Mouse (Mus musculus) embryonic facial prominence, embryonic 14.5 days (tissue): ENCODE results near the gene Barhl1. TPM values are rescaled to one million over a fixed set of nuclear protein-coding genes. Genes with fewer than 3 reads are reported as not detected.

Source experiments
- ATAC-seq: fragments of 200-750 bp; cut with Nextera tagmentation; 2 replicates; pipeline ENCODE4 v1.8.0; 2017; ENCODE audit warnings: low read depth, moderate number of reproducible peaks, moderate TSS enrichment
- DNase-seq: peaks from one replicate; pipeline ENCODE4 v3.0.0-alpha.2; 2015; ENCODE audit warnings: low spot score
- H3K27ac ChIP-seq: fragments of 300-500 bp; sonication (generic); replicated peaks from 2 replicates; pipeline ENCODE4 v1.5.1; 2014; ENCODE audit warnings: low read depth, mild to moderate bottlenecking, low read length, moderate library complexity
- H3K27me3 ChIP-seq: fragments of 300-500 bp; sonication (generic); replicated peaks from 2 replicates; pipeline ENCODE4 v1.6.1; 2014; ENCODE audit warnings: low read length; ENCODE audit not compliant: control insufficient read depth, insufficient read depth
- H3K36me3 ChIP-seq: fragments of 300-500 bp; sonication (generic); 2 replicates; pipeline ENCODE4 v1.6.1; 2014; ENCODE audit warnings: low read length, mixed read lengths; ENCODE audit not compliant: control insufficient read depth, insufficient read depth
- H3K4me1 ChIP-seq: fragments of 300-500 bp; sonication (generic); 2 replicates; pipeline ENCODE4 v1.6.1; 2014; ENCODE audit warnings: antibody characterized with exemption, low read length; ENCODE audit not compliant: control insufficient read depth, insufficient read depth
- H3K4me2 ChIP-seq: fragments of 300-500 bp; sonication (generic); 2 replicates; pipeline ENCODE4 v1.6.1; 2014; ENCODE audit warnings: low read depth, mild to moderate bottlenecking, low read length, moderate library complexity, mixed read lengths
- H3K4me3 ChIP-seq: fragments of 300-500 bp; sonication (generic); 2 replicates; pipeline ENCODE4 v1.5.1; 2014; ENCODE audit warnings: low read depth, mild to moderate bottlenecking, low read length
- H3K9ac ChIP-seq: fragments of 300-500 bp; sonication (generic); 2 replicates; pipeline ENCODE4 v1.6.1; 2014; ENCODE audit warnings: low read depth, mild to moderate bottlenecking, low read length, moderate library complexity, mixed read lengths
- H3K9me3 ChIP-seq: fragments of 300-500 bp; sonication (generic); 2 replicates; pipeline ENCODE4 v1.6.1; 2016; ENCODE audit warnings: low read length; ENCODE audit not compliant: control insufficient read depth
- WGBS: fragments of 180-500 bp; shearing (Covaris S2); extraction: QIAGEN DNeasy Blood & Tissue Kit; methylation state at CpG from one replicate; pipeline ENCODE4 v1.1.7; 2014; 5-methylcytosine and 5-hydroxymethylcytosine counted together
- polyA plus RNA-seq: library from polyadenylated mRNA; unstranded; fragments of >200 nt; fragmentation: Nextera tagmentation; extraction: Ambion mirVana; gene quantifications from 2 replicates; pipeline ENCODE4 v1.2.1, GENCODE M21; 2014

The Barhl1 gene
- polyA plus RNA-seq, 1 experiment from 2014 or later: 0.11 TPM

- H3K27me3 ChIP-seq: no peaks in the 10 kb centered on the region
- no peak overlapping the region for H3K4me3 ChIP-seq
- no peak overlapping the region for H3K4me2 ChIP-seq
- no peak overlapping the region for H3K27ac ChIP-seq
- DNase-seq (no peak), ATAC-seq (no peak)
- peaks cover 94% of the 10 kb centered on the region for H3K36me3 ChIP-seq
- no peaks in the 10 kb centered on the region for H3K9me3 ChIP-seq
- no peaks in the 10 kb centered on the region for H3K4me1 ChIP-seq
- no peak overlapping the region for H3K9ac ChIP-seq
Observed at GRCm38 (mm10) chr2:28863857-28864256, 52.6 kb downstream of the Barhl1 start.

GRCm38 (mm10) chr2:28860678-28861423, 55.6 kb downstream of the Barhl1 start:
- Histone ChIP-seq H3K4me2 (no peak overlapping the region), H3K9ac (no peak overlapping the region), H3K9me3 (no peaks in the 10 kb centered on the region), H3K4me1 (no peaks in the 10 kb centered on the region), H3K36me3 (peaks cover 94% of the 10 kb centered on the region), H3K27me3 (no peaks in the 10 kb centered on the region), H3K27ac (no peak overlapping the region), H3K4me3 (no peak overlapping the region)
- no peak for DNase-seq
- WGBS: 93% methylated on average over 8 of the region's 8 CpGs
- ATAC-seq: no peak

GRCm38 (mm10) chr2:28859303-28859702, 57.2 kb downstream of the Barhl1 start:
- ATAC-seq (no peak), DNase-seq (no peak)
- Histone ChIP-seq H3K27ac (no peak overlapping the region), H3K4me1 (no peaks in the 10 kb centered on the region), H3K27me3 (no peaks in the 10 kb centered on the region), H3K4me2 (no peak overlapping the region), H3K36me3 (peaks cover 90% of the 10 kb centered on the region), H3K9me3 (no peaks in the 10 kb centered on the region), H3K4me3 (no peak overlapping the region), H3K9ac (no peak overlapping the region)
- WGBS: 86% methylated on average over 4 of the region's 4 CpGs

Other genes starting within 250 kb of the Barhl1 start
- gene Spaca9, start 216.9 kb downstream of the Barhl1 start, polyA plus RNA-seq: 3.2 and 4.4 TPM in 2 replicates
- 1.2 and 2.0 TPM in 2 replicates for gene Ak8, start 216.5 kb downstream of the Barhl1 start, polyA plus RNA-seq
- 20.5 and 20.6 TPM in 2 replicates for gene Gtf3c4, start 76.3 kb downstream of the Barhl1 start, polyA plus RNA-seq
- 12.7 and 13.3 TPM in 2 replicates for gene Ddx31, start 76.3 kb downstream of the Barhl1 start, polyA plus RNA-seq
- gene Cfap77, start 138.4 kb upstream of the Barhl1 start, polyA plus RNA-seq: 0.29 and 0.79 TPM in 2 replicates
- 7.0 and 7.4 TPM in 2 replicates for gene Ttf1, start 143.6 kb upstream of the Barhl1 start, polyA plus RNA-seq
- 9.3 and 11.6 TPM in 2 replicates for gene Setx, start 207.5 kb upstream of the Barhl1 start, polyA plus RNA-seq